Mouse (Mus musculus): Measurements from ENCODE around the gene Hspa12a.
"Not testable (repeated sequence)": the region's sequence is repeated elsewhere in the genome, so short reads cannot be mapped to it uniquely, and the experiment has no call there.

Gene Hspa12a

GRCm38 (mm10) chr19:58908018-58908417, 35.4 kb downstream of the Hspa12a start:
- DNase-seq, result no peak

- DNase-seq, result no peak
These were observed 36.8 kb downstream of the Hspa12a start for GRCm38 (mm10) chr19:58906685-58907084.

DNA sequence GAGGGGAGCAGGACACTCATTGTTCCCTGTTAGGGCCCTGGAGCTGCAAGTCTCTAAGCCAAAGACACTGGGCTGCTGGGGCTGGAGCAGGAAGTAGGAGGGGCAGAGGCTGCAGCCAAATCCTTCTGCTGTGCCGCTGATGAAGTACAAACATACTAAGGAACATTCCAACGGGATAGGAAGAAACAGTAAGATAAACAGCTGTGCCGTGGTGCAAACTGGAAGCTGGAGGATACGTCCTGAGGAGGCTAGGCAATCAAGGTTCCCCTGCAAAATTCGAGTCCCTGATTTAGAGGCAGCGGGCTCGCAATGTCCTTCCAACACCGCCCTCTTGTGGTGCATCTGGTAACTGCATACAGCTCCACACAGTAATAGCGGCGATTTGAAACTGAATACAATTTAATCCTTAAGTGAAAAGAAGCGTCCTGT, 39.5 kb downstream of the Hspa12a start:
- DNase-seq, result peak; percentile 77

GRCm38 (mm10) chr19:58903079-58903898, 40.2 kb downstream of the Hspa12a start:
- no peak for DNase-seq

DNA sequence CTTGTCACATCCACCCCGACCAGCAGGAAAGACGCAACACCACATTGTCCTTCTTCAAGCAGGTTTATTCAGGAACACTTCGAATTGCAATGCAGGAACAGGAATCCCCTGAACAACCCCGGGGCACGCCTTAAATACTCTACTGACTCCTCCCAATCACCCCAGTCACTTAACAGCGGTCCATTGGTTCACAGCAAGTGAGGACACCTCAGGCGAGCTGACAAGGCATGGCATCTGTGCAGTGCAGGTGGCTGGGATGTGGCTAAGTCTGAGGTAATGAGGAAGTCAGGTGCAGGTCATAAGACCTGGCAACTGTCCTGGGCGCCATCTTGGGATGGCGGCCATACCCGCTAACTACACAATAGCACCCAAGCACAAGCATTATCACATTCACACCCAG, 43.0 kb downstream of the Hspa12a start:
- not testable (repeated sequence) for DNase-seq

DNA sequence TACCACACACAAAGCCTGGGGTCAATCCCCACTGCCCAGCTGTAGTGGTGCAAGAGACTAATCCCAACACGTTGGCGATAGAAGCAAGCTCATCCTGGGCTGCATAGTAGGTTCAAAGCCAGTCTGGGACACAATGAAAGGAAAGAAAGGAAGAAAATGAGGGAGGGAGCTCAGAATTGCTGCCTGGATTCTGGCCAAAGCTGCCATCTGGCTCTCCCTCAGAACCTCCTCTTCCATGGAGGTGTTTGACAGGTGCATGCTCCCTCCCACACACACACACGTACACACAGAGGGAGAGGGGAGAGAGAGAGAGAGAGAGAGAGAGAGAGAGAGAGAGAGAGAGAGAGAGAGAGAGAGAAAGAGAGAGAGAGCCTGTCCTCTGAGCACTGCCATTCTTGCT, 47.2 kb downstream of the Hspa12a start:
- DNase-seq, result peak; percentile 68

DNA sequence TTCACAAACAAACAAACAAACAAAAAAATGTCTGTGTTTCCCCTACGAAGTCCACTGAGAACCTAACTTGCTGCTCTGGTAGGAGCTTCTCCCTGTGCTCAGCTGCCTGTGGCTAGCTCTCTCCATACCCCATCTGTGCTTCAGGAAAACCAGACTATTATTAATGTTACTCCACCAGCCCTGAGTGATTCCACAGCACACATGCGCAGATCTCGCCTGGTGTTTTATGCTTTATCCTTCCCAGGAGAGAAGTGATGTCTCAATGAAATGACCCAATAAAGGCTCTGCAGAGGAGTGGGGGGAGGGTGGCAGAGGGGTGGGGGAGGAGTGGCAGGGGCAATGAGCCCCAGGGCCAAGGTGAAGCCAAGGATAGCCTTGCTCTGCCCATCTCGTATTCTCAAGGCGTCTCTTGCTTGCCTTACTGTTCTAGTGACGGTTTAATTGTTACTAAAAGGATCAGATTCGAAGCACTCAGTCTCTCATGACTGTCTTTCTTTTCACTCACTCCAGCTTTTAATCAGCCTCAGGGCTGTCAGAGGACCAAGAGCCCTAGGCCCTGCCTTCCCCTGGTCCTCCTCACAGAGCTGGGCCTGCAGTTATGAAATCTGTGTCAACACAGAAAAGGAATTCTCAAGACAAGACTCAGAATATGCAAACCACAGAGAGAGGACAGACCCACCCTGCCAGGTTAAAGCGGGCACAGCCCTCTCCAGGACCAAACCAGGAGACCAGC, 54.0 kb downstream of the Hspa12a start:
- DNase-seq, result no peak

GRCm38 (mm10) chr19:58886467-58886866, 57.0 kb downstream of the Hspa12a start:
- no peak for DNase-seq

- DNase-seq, result peak; percentile 65
These were observed 60.0 kb downstream of the Hspa12a start for GRCm38 (mm10) chr19:58883451-58883850.

DNA sequence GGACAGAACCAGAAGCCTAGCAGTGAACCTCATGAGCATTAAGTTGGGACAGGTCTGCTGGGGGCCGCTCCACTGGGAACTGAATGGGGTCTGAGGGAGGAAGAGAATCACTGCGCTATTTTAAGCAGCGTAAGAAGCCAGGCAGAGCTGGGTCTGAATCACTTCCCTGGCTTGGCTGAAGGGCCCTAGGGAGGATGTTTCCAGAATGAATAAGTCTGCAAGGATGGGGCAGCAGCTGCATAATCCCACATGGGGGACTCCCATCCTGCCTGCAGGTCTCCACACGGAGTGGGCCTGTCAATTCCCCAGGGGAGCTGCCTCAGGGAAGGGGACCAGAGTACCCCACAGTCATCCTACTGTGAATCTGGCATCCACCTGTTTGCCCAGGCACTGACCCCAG, 61.1 kb downstream of the Hspa12a start:
- DNase-seq, result no peak

GRCm38 (mm10) chr19:58879330-58879957, 64.0 kb downstream of the Hspa12a start:
- DNase-seq, result no peak

DNA sequence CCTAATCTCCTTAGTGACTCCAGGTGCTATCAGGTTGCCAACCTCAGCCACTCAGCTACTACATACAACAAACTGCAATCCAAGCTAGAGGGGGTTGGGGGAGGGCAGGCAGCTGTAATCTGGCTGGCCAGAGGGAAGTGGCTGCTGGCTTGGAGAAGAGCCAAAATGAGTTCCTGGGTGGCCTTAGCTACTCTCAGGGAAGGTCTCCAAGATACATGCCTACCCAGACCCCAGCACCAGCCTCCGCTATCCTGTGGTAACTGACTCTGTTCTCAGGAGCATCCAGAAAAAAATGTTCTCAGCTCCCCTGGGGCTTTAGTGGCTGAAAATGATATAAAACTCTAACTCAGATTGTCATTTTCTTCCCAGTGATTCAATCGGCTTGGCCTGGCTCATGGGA, 64.9 kb downstream of the Hspa12a start:
- no peak for DNase-seq

GRCm38 (mm10) chr19:58873536-58873935, 69.9 kb downstream of the Hspa12a start:
- DNase-seq, result no peak

DNA sequence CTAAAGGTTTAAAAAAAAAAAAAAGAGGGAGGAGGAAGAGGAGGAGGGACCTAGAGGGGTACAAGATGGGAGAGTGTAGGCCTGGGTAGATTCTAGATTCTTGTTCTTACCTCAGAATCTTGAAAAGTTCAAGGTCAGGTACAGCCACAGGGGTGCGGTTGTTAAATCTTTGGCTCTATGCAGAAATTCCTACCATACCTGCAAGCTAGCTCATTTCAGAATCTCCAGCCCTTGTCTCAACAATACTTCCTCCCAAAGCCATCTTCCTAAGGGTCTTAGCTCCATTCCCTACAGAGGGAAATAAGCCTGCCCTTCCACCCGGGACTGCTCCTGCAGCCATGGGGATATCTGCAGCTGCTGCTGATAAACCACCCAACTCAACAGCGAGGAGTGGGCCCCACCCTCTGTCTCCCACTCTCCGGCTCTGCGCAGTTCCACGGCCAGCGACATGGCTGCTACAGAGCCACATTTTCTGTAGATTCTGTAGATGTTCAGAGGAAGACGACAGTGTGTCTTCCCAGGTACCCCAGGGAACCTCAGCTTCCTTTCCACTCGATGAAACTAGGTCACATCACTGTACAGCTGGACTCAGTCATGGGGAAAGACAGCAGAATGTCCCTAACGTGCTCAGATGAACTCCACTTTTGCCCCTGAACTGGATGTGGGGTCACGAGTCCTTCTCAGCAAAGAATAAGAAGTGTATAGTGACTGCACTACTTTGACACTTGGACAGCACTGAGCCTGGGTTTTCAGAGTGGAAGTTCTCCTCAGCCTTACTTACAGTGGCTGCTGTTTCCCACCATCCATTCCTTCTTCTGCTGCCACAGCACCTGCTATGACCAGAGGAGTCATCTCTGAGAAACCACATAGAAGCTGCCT, 70.8 kb downstream of the Hspa12a start:
- DNase-seq, result no peak

- DNase-seq, result no peak
These were observed 71.6 kb downstream of the Hspa12a start for GRCm38 (mm10) chr19:58871878-58872277.

- no peak for DNase-seq
These were observed 76.8 kb downstream of the Hspa12a start for GRCm38 (mm10) chr19:58866651-58867050.

DNA sequence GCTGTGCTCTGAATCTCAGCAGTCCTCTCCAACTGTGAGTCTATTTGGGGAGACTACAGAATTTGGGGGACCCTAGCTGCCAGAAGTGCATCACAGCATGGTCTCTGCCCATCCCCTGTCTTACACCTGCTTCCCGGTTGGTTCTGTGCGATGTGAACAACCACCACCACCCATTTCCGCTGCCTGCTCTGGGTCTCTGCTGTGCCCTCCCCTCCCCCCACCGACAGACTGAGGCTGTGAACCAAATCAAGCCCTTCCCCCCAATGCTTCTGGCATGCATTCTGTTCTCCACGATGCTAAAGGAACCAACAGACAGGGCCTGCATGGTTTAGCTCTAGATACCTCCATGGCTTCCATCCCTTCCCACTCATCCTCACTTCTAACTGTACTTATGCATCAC, 78.2 kb downstream of the Hspa12a start:
- DNase-seq, result no peak

DNA sequence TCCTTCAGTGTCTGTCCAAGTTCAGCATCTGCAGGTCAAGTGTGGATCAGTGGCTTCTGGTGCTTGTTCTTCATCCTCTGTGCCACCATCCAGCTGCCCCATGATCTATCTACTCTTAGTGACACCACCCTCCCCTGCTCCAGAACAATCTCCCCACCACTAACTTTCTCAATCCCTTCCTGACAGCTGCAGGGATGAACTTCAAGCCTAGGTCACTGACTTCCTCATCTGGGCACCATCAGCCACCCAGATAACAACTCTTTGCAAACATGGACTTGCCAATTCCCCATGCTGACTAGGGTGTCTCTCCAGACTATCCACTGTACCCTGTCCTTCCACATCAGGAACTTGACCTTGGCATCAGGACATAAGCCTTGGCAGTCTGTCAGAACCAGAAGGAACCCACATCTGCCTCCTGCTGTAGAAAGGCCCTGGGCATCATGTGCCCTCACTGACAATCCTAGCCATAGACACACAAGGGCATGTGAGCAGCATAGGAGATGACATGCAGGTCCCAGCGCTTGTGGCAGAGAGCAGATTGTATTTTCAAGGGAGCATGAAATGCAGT, 79.4 kb downstream of the Hspa12a start:
- no peak for DNase-seq

DNA sequence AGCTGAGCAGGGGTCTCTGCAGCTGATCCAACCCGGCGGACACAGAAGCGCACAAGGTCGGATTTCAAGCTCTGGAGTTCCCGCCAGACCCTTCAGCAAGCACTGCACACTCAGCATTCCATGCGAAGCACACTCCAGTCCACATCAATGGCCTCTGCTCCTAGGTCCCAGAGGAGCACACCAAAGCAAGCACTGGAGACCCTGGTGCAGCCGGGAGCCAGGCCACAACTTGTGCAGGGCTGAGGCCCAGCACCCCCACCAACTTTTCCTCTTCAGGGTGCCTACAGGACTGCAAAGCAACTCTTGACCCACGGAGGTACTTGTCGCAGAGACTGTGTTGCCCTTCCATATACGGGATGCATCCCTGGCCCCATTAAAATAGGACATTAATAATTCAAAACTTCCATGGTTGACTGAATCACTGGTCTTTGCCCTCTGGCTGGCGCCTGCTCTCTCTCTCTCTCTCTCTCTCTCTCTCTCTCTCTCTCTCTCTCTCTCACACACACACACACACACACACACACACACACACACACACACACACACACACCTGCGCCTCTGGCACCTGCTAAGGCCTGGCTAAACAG, 82.2 kb downstream of the Hspa12a start:
- no peak for DNase-seq

GRCm38 (mm10) chr19:58860255-58861173, 82.9 kb downstream of the Hspa12a start:
- DNase-seq, result peak; percentile 79

GRCm38 (mm10) chr19:58859831-58860254, 83.6 kb downstream of the Hspa12a start:
- no peak for DNase-seq
